Mouse (Mus musculus) effector memory CD4-positive, alpha-beta T cell, adult 5 months (primary cell): Measurements from ENCODE around the gene Olfr702. TPM values are rescaled to one million over a fixed set of nuclear protein-coding genes. Genes with fewer than 3 reads are reported as not detected.

Experiments used
- polyA plus RNA-seq: library from polyadenylated mRNA; unstranded; fragments of 100-300 nt; shearing (Covaris generic); gene quantifications from one replicate; pipeline ENCODE4 v1.2.1, GENCODE M21; 2017

The Olfr702 gene
- polyA plus RNA-seq: not detected

GRCm38 (mm10) chr7:106833793-106834192 lies at the start of gene Olfr702:
TSS of gene Olfr702 (minus strand) at chr7:106833893.

GRCm38 (mm10) chr7:106876791-106877190 lies 43.1 kb upstream of the Olfr702 start, which contains the start of gene Olfr705:
TSS of gene Olfr705 (minus strand) at chr7:106876891.

GRCm38 (mm10) chr7:106862885-106863284 lies 29.2 kb upstream of the Olfr702 start, which contains the start of gene Olfr704:
TSS of gene Olfr704 (plus strand) at chr7:106863185.

GRCm38 (mm10) chr7:106843060-106843459 lies 9.4 kb upstream of the Olfr702 start, which contains the start of gene Olfr703:
TSS of gene Olfr703 (plus strand) at chr7:106843360.

GRCm38 (mm10) chr7:106813829-106814228 lies 19.9 kb downstream of the Olfr702 start, which contains the start of gene Olfr701:
TSS of gene Olfr701 (plus strand) at chr7:106814129.

GRCm38 (mm10) chr7:106808734-106809133 lies 25.0 kb downstream of the Olfr702 start, which contains the start of gene Olfr700:
TSS of gene Olfr700 (minus strand) at chr7:106808834.

GRCm38 (mm10) chr7:106793098-106793497 lies 40.6 kb downstream of the Olfr702 start, which contains the start of gene Olfr699:
TSS of gene Olfr699 (minus strand) at chr7:106793198.

Other genes with a start within 250 kb of the Olfr702 start
- not detected for gene Olfr693, start 153.3 kb downstream of the Olfr702 start, polyA plus RNA-seq
- gene Olfr694, start 142.1 kb downstream of the Olfr702 start, polyA plus RNA-seq: not detected
- gene Olfr695, start 117.5 kb downstream of the Olfr702 start, polyA plus RNA-seq: not detected
- not detected for gene Olfr697, start 91.5 kb downstream of the Olfr702 start, polyA plus RNA-seq
- 0.10 TPM for gene Olfr698, start 78.5 kb downstream of the Olfr702 start, polyA plus RNA-seq
- not detected for gene Olfr699, start 40.7 kb downstream of the Olfr702 start, polyA plus RNA-seq
- not detected for gene Olfr700, start 25.1 kb downstream of the Olfr702 start, polyA plus RNA-seq
- not detected for gene Olfr701, start 19.8 kb downstream of the Olfr702 start, polyA plus RNA-seq
- not detected for gene Olfr703, start 9.5 kb upstream of the Olfr702 start, polyA plus RNA-seq
- not detected for gene Olfr704, start 29.3 kb upstream of the Olfr702 start, polyA plus RNA-seq
- gene Olfr705, start 43.0 kb upstream of the Olfr702 start, polyA plus RNA-seq: 0.52 TPM
- not detected for gene Olfr706, start 54.3 kb upstream of the Olfr702 start, polyA plus RNA-seq
- not detected for gene Olfr707, start 67.3 kb upstream of the Olfr702 start, polyA plus RNA-seq
- not detected for gene Olfr1532-ps1, start 74.1 kb upstream of the Olfr702 start, polyA plus RNA-seq
- not detected for gene Olfr709-ps1, start 98.3 kb upstream of the Olfr702 start, polyA plus RNA-seq
- gene Olfr710, start 114.4 kb upstream of the Olfr702 start, polyA plus RNA-seq: not detected
- not detected for gene Olfr6, start 130.0 kb upstream of the Olfr702 start, polyA plus RNA-seq
- gene Olfr711, start 141.6 kb upstream of the Olfr702 start, polyA plus RNA-seq: not detected
- gene Olfr2, start 172.2 kb upstream of the Olfr702 start, polyA plus RNA-seq: not detected
- gene Olfr713, start 197.3 kb upstream of the Olfr702 start, polyA plus RNA-seq: not detected
- not detected for gene Olfr714, start 237.1 kb upstream of the Olfr702 start, polyA plus RNA-seq